Mouse (Mus musculus) liver, embryonic 16.5 days (tissue): ENCODE results near the gene Fus. TPM values are rescaled to one million over a fixed set of nuclear protein-coding genes. Genes with fewer than 3 reads are reported as not detected.

Experiments used
- ATAC-seq: fragments of 200-750 bp; cut with Nextera tagmentation; 2 replicates; pipeline ENCODE4 v1.8.0; 2017; ENCODE audit warnings: low read depth, mild to moderate bottlenecking, moderate number of reproducible peaks, moderate library complexity
- H3K27ac ChIP-seq: fragments of 300-500 bp; sonication (generic); 2 replicates; pipeline ENCODE4 v1.5.1; 2014; ENCODE audit warnings: mild to moderate bottlenecking, low read length
- H3K27me3 ChIP-seq: fragments of 300-500 bp; sonication (generic); 2 replicates; pipeline ENCODE4 v1.6.1; 2014; ENCODE audit warnings: low read depth, low read length, mixed read lengths; ENCODE audit not compliant: control insufficient read depth, insufficient read depth
- H3K36me3 ChIP-seq: fragments of 300-500 bp; sonication (generic); 2 replicates; pipeline ENCODE4 v1.6.1; 2014; ENCODE audit warnings: mild to moderate bottlenecking; ENCODE audit not compliant: control insufficient read depth, insufficient read depth
- H3K4me1 ChIP-seq: fragments of 300-500 bp; sonication (generic); 2 replicates; pipeline ENCODE4 v1.6.1; 2014; ENCODE audit warnings: low read depth, low read length, mixed read lengths; ENCODE audit not compliant: control insufficient read depth
- H3K4me2 ChIP-seq: fragments of 300-500 bp; sonication (generic); 2 replicates; pipeline ENCODE4 v1.6.1; 2014; ENCODE audit warnings: low read depth, low read length, mixed read lengths
- H3K4me3 ChIP-seq: fragments of 300-500 bp; sonication (generic); 2 replicates; pipeline ENCODE4 v1.5.1; 2014; ENCODE audit warnings: low read depth, mild to moderate bottlenecking, low read length
- H3K9ac ChIP-seq: fragments of 300-500 bp; sonication (generic); 2 replicates; pipeline ENCODE4 v1.6.1; 2014; ENCODE audit warnings: low read depth, low read length
- H3K9me3 ChIP-seq: fragments of 300-500 bp; sonication (generic); replicated peaks from 2 replicates; pipeline ENCODE4 v1.6.1; 2016; ENCODE audit warnings: low read length; ENCODE audit not compliant: control insufficient read depth
- WGBS: fragments of 180-500 bp; shearing (Covaris S2); extraction: QIAGEN DNeasy Blood & Tissue Kit; methylation state at CpG from one replicate; pipeline ENCODE4 v1.1.7; 2014; ENCODE audit not compliant: insufficient replicate concordance; 5-methylcytosine and 5-hydroxymethylcytosine counted together
- polyA plus RNA-seq: library from polyadenylated mRNA; unstranded; fragments of >200 nt; fragmentation: Nextera tagmentation; extraction: Ambion mirVana; gene quantifications from 2 replicates; pipeline ENCODE4 v1.2.1, GENCODE M21; 2015

The Fus gene
- polyA plus RNA-seq, 1 experiment from 2014 or later: 92.3 TPM

GRCm38 (mm10) chr7:127993341-127993977, 26.2 kb downstream of the Fus start, which contains the start of gene Pycard:
TSS of gene Pycard (minus strand) at chr7:127993867.
- ATAC-seq: peak; percentile 56
- WGBS: 4% methylated on average over 18 of the region's 18 CpGs

GRCm38 (mm10) chr7:127999436-127999835, 32.2 kb downstream of the Fus start:
- Histone ChIP-seq H3K27ac (no peak overlapping the region), H3K4me3 (no peak overlapping the region), H3K4me1 (no peaks in the 10 kb centered on the region), H3K4me2 (no peak overlapping the region), H3K36me3 (no peaks in the 10 kb centered on the region), H3K9me3 (no peaks in the 10 kb centered on the region), H3K27me3 (no peaks in the 10 kb centered on the region), H3K9ac (no peak overlapping the region)
- no peak for ATAC-seq
- WGBS: 60% methylated on average over 1 of the region's 1 CpGs

More at GRCm38 (mm10) chr7:127993341-127993977, 26.2 kb downstream of the Fus start, which contains the start of gene Pycard:
- peak within 1 kb of the TSS; percentile 44 for H3K9ac ChIP-seq
- H3K27me3 ChIP-seq: no peaks in the 10 kb centered on the region
- peaks cover 4% of the 10 kb centered on the region; the same call in 1 of the 2 replicates for H3K36me3 ChIP-seq
- H3K4me2 ChIP-seq: peak within 1 kb of the TSS; percentile 62
- peak within 1 kb of the TSS; percentile 51 for H3K4me3 ChIP-seq
- peak within 1 kb of the TSS; percentile 18 for H3K27ac ChIP-seq
- H3K4me1 ChIP-seq: peaks cover 27% of the 10 kb centered on the region
- no peaks in the 10 kb centered on the region for H3K9me3 ChIP-seq

GRCm38 (mm10) chr7:128000068-128000950, 33.1 kb downstream of the Fus start:
- no peaks in the 10 kb centered on the region; the same call in 1 of the 2 replicates for H3K4me1 ChIP-seq
- no peaks in the 10 kb centered on the region for H3K27me3 ChIP-seq
- H3K4me3 ChIP-seq: no peak overlapping the region
- H3K9ac ChIP-seq: no peak overlapping the region
- H3K36me3 ChIP-seq: no peaks in the 10 kb centered on the region
- H3K9me3 ChIP-seq: no peaks in the 10 kb centered on the region
- WGBS: 31% methylated on average over 1 of the region's 1 CpGs
- H3K27ac ChIP-seq: no peak overlapping the region
- ATAC-seq: no peak
- H3K4me2 ChIP-seq: no peak overlapping the region

- H3K9ac ChIP-seq: no peak overlapping the region
- no peaks in the 10 kb centered on the region; the same call in 1 of the 2 replicates for H3K4me1 ChIP-seq
- H3K4me3 ChIP-seq: no peak overlapping the region
- no peaks in the 10 kb centered on the region for H3K27me3 ChIP-seq
- H3K4me2 ChIP-seq: no peak overlapping the region
- H3K27ac ChIP-seq: no peak overlapping the region
- no peak for ATAC-seq
- H3K36me3 ChIP-seq: no peaks in the 10 kb centered on the region
- 55% methylated on average over 6 of the region's 6 CpGs for WGBS
- no peaks in the 10 kb centered on the region for H3K9me3 ChIP-seq
Measured at GRCm38 (mm10) chr7:128003098-128003497, 35.8 kb downstream of the Fus start.

GRCm38 (mm10) chr7:128003688-128004087, 36.4 kb downstream of the Fus start, which contains the start of gene Trim72:
TSS of gene Trim72 (plus strand) at chr7:128003949.
- H3K27ac ChIP-seq: no peak within 1 kb of the TSS
- H3K36me3 ChIP-seq: no peaks in the 10 kb centered on the region
- H3K4me1 ChIP-seq: no peaks in the 10 kb centered on the region; the same call in 1 of the 2 replicates
- ATAC-seq: no peak
- no peaks in the 10 kb centered on the region for H3K27me3 ChIP-seq
- no peak within 1 kb of the TSS for H3K4me2 ChIP-seq
- WGBS: 62% methylated on average over 2 of the region's 2 CpGs
- no peak within 1 kb of the TSS for H3K4me3 ChIP-seq
- no peak within 1 kb of the TSS for H3K9ac ChIP-seq
- no peaks in the 10 kb centered on the region for H3K9me3 ChIP-seq

- ATAC-seq: no peak
Measured at GRCm38 (mm10) chr7:128004150-128004486, 36.9 kb downstream of the Fus start.

GRCm38 (mm10) chr7:128004487-128005362, 37.5 kb downstream of the Fus start:
- Histone ChIP-seq H3K4me1 (no peaks in the 10 kb centered on the region; the same call in 1 of the 2 replicates), H3K4me3 (no peak overlapping the region), H3K9me3 (no peaks in the 10 kb centered on the region), H3K36me3 (no peaks in the 10 kb centered on the region), H3K27me3 (no peaks in the 10 kb centered on the region), H3K27ac (no peak overlapping the region), H3K9ac (no peak overlapping the region), H3K4me2 (no peak overlapping the region)
- ATAC-seq: no peak
- WGBS: 52% methylated on average over 35 of the region's 35 CpGs

More at GRCm38 (mm10) chr7:128004150-128004486, 36.9 kb downstream of the Fus start:
- H3K27me3 ChIP-seq: no peaks in the 10 kb centered on the region
- H3K9me3 ChIP-seq: no peaks in the 10 kb centered on the region
- no peak overlapping the region for H3K27ac ChIP-seq
- no peaks in the 10 kb centered on the region; the same call in 1 of the 2 replicates for H3K4me1 ChIP-seq
- WGBS: 29% methylated on average over 5 of the region's 5 CpGs
- no peaks in the 10 kb centered on the region for H3K36me3 ChIP-seq
- H3K4me3 ChIP-seq: no peak overlapping the region
- H3K9ac ChIP-seq: no peak overlapping the region
- no peak overlapping the region for H3K4me2 ChIP-seq

- Histone ChIP-seq H3K9ac (no peak overlapping the region), H3K27me3 (no peaks in the 10 kb centered on the region)
- 56% methylated on average over 7 of the region's 7 CpGs for WGBS
Measured at GRCm38 (mm10) chr7:128006193-128006592, 38.9 kb downstream of the Fus start.

More at GRCm38 (mm10) chr7:128006193-128006592, 38.9 kb downstream of the Fus start:
- H3K27ac ChIP-seq: no peak overlapping the region
- no peak overlapping the region for H3K4me3 ChIP-seq
- H3K4me2 ChIP-seq: no peak overlapping the region
- no peaks in the 10 kb centered on the region; the same call in 1 of the 2 replicates for H3K4me1 ChIP-seq
- H3K36me3 ChIP-seq: no peaks in the 10 kb centered on the region
- no peak for ATAC-seq
- H3K9me3 ChIP-seq: no peaks in the 10 kb centered on the region
